Comparison of ENCODE assay signal across 8 mouse cellular contexts in genomic region chr11:70179401-70179800, GRCm38 (mm10). TPM values are rescaled to one million over a fixed set of nuclear protein-coding genes. Genes with fewer than 3 reads are reported as not detected.
DNase-seq lines count a peak whose midpoint lies in the region; ATAC-seq and TF ChIP-seq lines count a peak whose summit lies in the region.

No protein-coding gene starts in this region.

- no peak overlapping the region for H3K27ac ChIP-seq in hindbrain, postnatal 0 days

- peak; percentile 70 for TF ChIP-seq CTCF in hindbrain, postnatal 0 days (IDR thresholded peaks at IDR 0.05; ENCODE audit: low read depth)

- H3K4me1 ChIP-seq in hindbrain, postnatal 0 days (ENCODE audit: insufficient read depth, low read length): no peaks in the 10 kb centered on the region

- WGBS in hindbrain, postnatal 0 days: 31% methylated on average over 14 of the region's 14 CpGs

- DNase-seq in adrenal gland, postnatal 10 days: peak; percentile 41
- no peak for DNase-seq in adrenal gland, postnatal 4 days (ENCODE audit: low spot score in 2 of 2)
- DNase-seq in kidney, postnatal 4 days: peak; percentile 55 to 57
- no peak for DNase-seq in kidney, adult 11 months
- DNase-seq in R1 (ENCODE audit: low read depth, low spot score): peak; percentile 57
- peak; percentile 68 for DNase-seq in hindbrain, postnatal 0 days (ENCODE audit: low spot score)
- peak; percentile 18 for DNase-seq in right cerebral cortex, postnatal 14 days
- DNase-seq in frontal cortex, postnatal 25 days (ENCODE audit: low spot score in 2 of 2): no peak

- H3K9ac ChIP-seq in hindbrain, postnatal 0 days (replicated peaks; ENCODE audit: low read length): no peak overlapping the region

- no peak overlapping the region for H3K4me2 ChIP-seq in hindbrain, postnatal 0 days (ENCODE audit: low read depth, low read length)

- H3K36me3 ChIP-seq in hindbrain, postnatal 0 days (ENCODE audit: insufficient read depth, low read length): no peaks in the 10 kb centered on the region

- ATAC-seq in hindbrain, postnatal 0 days: no peak

- H3K9me3 ChIP-seq in hindbrain, postnatal 0 days (ENCODE audit: low read length): no peaks in the 10 kb centered on the region

- no peak overlapping the region for H3K4me3 ChIP-seq in hindbrain, postnatal 0 days (ENCODE audit: low read length)

- H3K27me3 ChIP-seq in hindbrain, postnatal 0 days (ENCODE audit: insufficient read depth, low read length): no peaks in the 10 kb centered on the region

RNA-seq across cellular contexts. Expression of gene Clec10a, which starts 23.4 kb away (rescaled TPM):
- total RNA-seq in adrenal gland, postnatal 10 days (2021): 1 to 10 TPM; 4.6 to 5.1 TPM
- total RNA-seq in adrenal gland, postnatal 4 days (2021): 1 to 10 TPM; 2.1 to 3.5 TPM
- total RNA-seq in hindbrain, postnatal 0 days (2014; rRNA removed): 1.7 TPM in 1 of 2 replicates, not detected in the other
- 1.3 and 1.6 TPM in 2 replicates for polyA plus RNA-seq in hindbrain, postnatal 0 days (2015; fragmentation: Nextera tagmentation; extraction: Ambion mirVana)

RNA-seq across cellular contexts. Expression of gene Slc16a11, which starts 33.2 kb away (rescaled TPM):
- total RNA-seq in adrenal gland, postnatal 10 days (2021): 1 to 10 TPM; 1.3 to 2.5 TPM
- 1 to 10 TPM in 1 of 2 experiments, under 1 TPM in 1; 0.71 to 2.9 TPM for total RNA-seq in adrenal gland, postnatal 4 days (2021)
- total RNA-seq in hindbrain, postnatal 0 days (2014; rRNA removed): 13.4 and 23.7 TPM in 2 replicates
- polyA plus RNA-seq in hindbrain, postnatal 0 days (2015; fragmentation: Nextera tagmentation; extraction: Ambion mirVana): 12.9 and 14.3 TPM in 2 replicates

RNA-seq across cellular contexts. Expression of gene Slc16a13, which starts 41.5 kb away (rescaled TPM):
- total RNA-seq in adrenal gland, postnatal 10 days (2021): 1 to 10 TPM; 3.8 to 6.2 TPM
- 10 to 100 TPM in 1 of 2 experiments, 1 to 10 TPM in 1; 6.2 to 10.9 TPM for total RNA-seq in adrenal gland, postnatal 4 days (2021)
- 15.3 and 17.2 TPM in 2 replicates for total RNA-seq in hindbrain, postnatal 0 days (2014; rRNA removed)
- polyA plus RNA-seq in hindbrain, postnatal 0 days (2015; fragmentation: Nextera tagmentation; extraction: Ambion mirVana): 9.4 and 10.8 TPM in 2 replicates

RNA-seq across cellular contexts. Expression of gene Mgl2, which starts 49.3 kb away (rescaled TPM):
- 1 to 10 TPM; 2.1 to 2.5 TPM for total RNA-seq in adrenal gland, postnatal 10 days (2021)
- 1 to 10 TPM in 1 of 2 experiments, under 1 TPM in 1; 0.90 to 1.7 TPM for total RNA-seq in adrenal gland, postnatal 4 days (2021)
- total RNA-seq in hindbrain, postnatal 0 days (2014; rRNA removed): not detected in 2 replicates
- 1.1 and 1.6 TPM in 2 replicates for polyA plus RNA-seq in hindbrain, postnatal 0 days (2015; fragmentation: Nextera tagmentation; extraction: Ambion mirVana)

RNA-seq across cellular contexts. Expression of gene Bcl6b, which starts 50.2 kb away (rescaled TPM):
- total RNA-seq in adrenal gland, postnatal 10 days (2021): 10 to 100 TPM; 27.1 to 31.1 TPM
- total RNA-seq in adrenal gland, postnatal 4 days (2021): 10 to 100 TPM; 23.8 to 33.4 TPM
- 4.9 and 5.0 TPM in 2 replicates for total RNA-seq in hindbrain, postnatal 0 days (2014; rRNA removed)
- 2.4 and 2.7 TPM in 2 replicates for polyA plus RNA-seq in hindbrain, postnatal 0 days (2015; fragmentation: Nextera tagmentation; extraction: Ambion mirVana)

Comparison
In these comparisons a context has a peak if more than half of its experiments do, and no peak if none do; other contexts are left out.
1. DNase-seq: peak in adrenal gland, postnatal 10 days (single experiment), kidney, postnatal 4 days (2 of 2), R1 (single experiment), hindbrain, postnatal 0 days (single experiment) and right cerebral cortex, postnatal 14 days (single experiment); none in adrenal gland, postnatal 4 days (0 of 2), kidney, adult 11 months (single experiment) and frontal cortex, postnatal 25 days (0 of 2).